Mouse (Mus musculus): Measurements from ENCODE around the gene Exosc5. TPM values are rescaled to one million over a fixed set of nuclear protein-coding genes. Genes with fewer than 3 reads are reported as not detected.
A peak's percentile ranks its signal among the peaks of the same experiment; 100 is the strongest.

Exosc5 gene
- polyA plus RNA-seq, 1 experiment from 2014 or later: 62.3 TPM

DNA sequence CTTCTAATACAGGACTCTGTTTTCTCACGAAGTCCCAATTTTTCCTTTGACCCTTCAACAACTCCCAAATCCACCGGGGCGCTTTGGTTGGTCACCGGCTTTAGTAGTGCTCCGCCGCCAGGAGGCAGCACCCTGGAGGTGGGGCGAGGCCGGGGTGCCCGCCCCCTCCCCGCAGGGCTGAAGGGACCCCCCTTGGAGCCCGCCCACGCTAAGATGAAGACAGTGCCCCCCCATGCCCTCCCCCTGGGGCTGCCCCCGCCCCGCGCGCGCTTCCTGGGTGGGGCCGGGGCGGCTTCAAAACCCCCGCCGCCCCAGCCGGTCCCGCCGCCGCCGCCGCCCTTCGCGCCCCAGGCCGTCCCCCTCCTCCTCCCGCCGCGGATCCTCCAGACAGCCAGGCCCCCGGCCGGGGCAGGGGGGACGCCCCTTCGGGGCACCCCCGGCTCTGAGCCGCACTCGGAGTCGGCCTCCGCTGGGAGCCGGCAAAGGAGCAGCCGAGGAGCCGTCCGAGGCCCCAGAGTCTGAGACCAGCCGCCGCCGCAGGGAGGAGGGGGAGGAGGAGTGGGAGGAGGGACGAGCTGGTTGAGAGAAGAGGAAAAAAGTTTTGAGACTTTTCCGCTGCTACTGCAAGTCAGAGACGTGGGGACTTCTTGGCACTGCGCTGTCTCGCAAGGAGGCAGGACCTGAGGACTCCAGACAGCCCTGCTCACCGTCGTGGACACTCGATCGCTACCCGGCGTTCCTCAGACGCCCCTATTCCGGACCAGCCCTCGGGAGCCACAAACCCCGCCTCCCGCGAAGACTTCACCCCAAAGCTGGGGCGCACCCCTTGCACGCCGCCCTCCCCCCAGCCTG, 27.9 kb downstream of the Exosc5 start, which contains the start of gene Tgfb1:
Tgfb1 (plus strand) TSS at position 323 of the 852 bp plus-strand sequence.
- DNase-seq (ENCODE audit: low spot score): peak; percentile 77

GRCm38 (mm10) chr7:25687811-25688401, 28.9 kb downstream of the Exosc5 start:
- DNase-seq (ENCODE audit: low spot score) (no peak), ATAC-seq (ENCODE audit: low read depth) (no peak; the same call in 1 of the 2 replicates)
- no peaks in the 10 kb centered on the region for H3K36me3 ChIP-seq (ENCODE audit: control insufficient read depth, insufficient read depth, low read length)
- WGBS: under 1% methylated on average over 39 of the region's 47 CpGs
- no peaks in the 10 kb centered on the region for H3K9me3 ChIP-seq (ENCODE audit: control insufficient read depth, low read length)
- peak overlapping the region; percentile 76 for H3K9ac ChIP-seq (ENCODE audit: low read depth, low read length)
- peaks cover 23% of the 10 kb centered on the region; the same call in 1 of the 2 replicates for H3K4me1 ChIP-seq (ENCODE audit: control insufficient read depth, insufficient read depth, low read length)
- H3K27me3 ChIP-seq (replicated peaks; ENCODE audit: control insufficient read depth, insufficient read depth, low read length): peaks cover 46% of the 10 kb centered on the region
- no peak overlapping the region; the same call in 1 of the 2 replicates for H3K27ac ChIP-seq (replicated peaks; ENCODE audit: low read depth, low read length)
- peak overlapping the region; percentile 90 for H3K4me2 ChIP-seq (ENCODE audit: low read depth, low read length)
- peak overlapping the region; percentile 73 for H3K4me3 ChIP-seq (ENCODE audit: low read depth, low read length)

More for the DNA sequence above, 27.9 kb downstream of the Exosc5 start, which contains the start of gene Tgfb1:
- Histone ChIP-seq H3K27ac (replicated peaks; ENCODE audit: low read depth, low read length) (peak within 1 kb of the TSS; percentile 65), H3K36me3 (ENCODE audit: control insufficient read depth, insufficient read depth, low read length) (no peaks in the 10 kb centered on the region), H3K9ac (ENCODE audit: low read depth, low read length) (peak within 1 kb of the TSS; percentile 76), H3K4me1 (ENCODE audit: control insufficient read depth, insufficient read depth, low read length) (peaks cover 23% of the 10 kb centered on the region; the same call in 1 of the 2 replicates), H3K27me3 (replicated peaks; ENCODE audit: control insufficient read depth, insufficient read depth, low read length) (peaks cover 46% of the 10 kb centered on the region), H3K4me3 (ENCODE audit: low read depth, low read length) (peak within 1 kb of the TSS; percentile 73), H3K4me2 (ENCODE audit: low read depth, low read length) (peak within 1 kb of the TSS; percentile 90), H3K9me3 (ENCODE audit: control insufficient read depth, low read length) (no peaks in the 10 kb centered on the region)
- peak; percentile 37 for ATAC-seq (ENCODE audit: low read depth)
- under 1% methylated on average over 27 of the region's 69 CpGs for WGBS

GRCm38 (mm10) chr7:25688810-25689586, 30.0 kb downstream of the Exosc5 start:
- ATAC-seq (ENCODE audit: low read depth) (peak; percentile 32; the same call in 1 of the 2 replicates), DNase-seq (ENCODE audit: low spot score) (peak; percentile 77)
- peaks cover 23% of the 10 kb centered on the region; the same call in 1 of the 2 replicates for H3K4me1 ChIP-seq (ENCODE audit: control insufficient read depth, insufficient read depth, low read length)
- H3K36me3 ChIP-seq (ENCODE audit: control insufficient read depth, insufficient read depth, low read length): no peaks in the 10 kb centered on the region
- peak overlapping the region; percentile 73 for H3K4me3 ChIP-seq (ENCODE audit: low read depth, low read length)
- WGBS: under 1% methylated on average over 39 of the region's 52 CpGs
- H3K9me3 ChIP-seq (ENCODE audit: control insufficient read depth, low read length): 0 out of 2 replicates have a peak, but pooled peaks cover 3% of the 10 kb centered on the region
- 0 out of 2 replicates have a peak overlapping the region, but pooled peaks have one; percentile 6 for H3K27ac ChIP-seq (replicated peaks; ENCODE audit: low read depth, low read length)
- H3K27me3 ChIP-seq (replicated peaks; ENCODE audit: control insufficient read depth, insufficient read depth, low read length): peaks cover 46% of the 10 kb centered on the region
- H3K4me2 ChIP-seq (ENCODE audit: low read depth, low read length): peak overlapping the region; percentile 90
- peak overlapping the region; percentile 76 for H3K9ac ChIP-seq (ENCODE audit: low read depth, low read length)

- Histone ChIP-seq H3K9ac (ENCODE audit: low read depth, low read length) (peak overlapping the region; percentile 76; the same call in 1 of the 2 replicates), H3K4me2 (ENCODE audit: low read depth, low read length) (peak overlapping the region; percentile 90), H3K27ac (replicated peaks; ENCODE audit: low read depth, low read length) (no peak overlapping the region), H3K9me3 (ENCODE audit: control insufficient read depth, low read length) (0 out of 2 replicates have a peak, but pooled peaks cover 3% of the 10 kb centered on the region), H3K27me3 (replicated peaks; ENCODE audit: control insufficient read depth, insufficient read depth, low read length) (peaks cover 46% of the 10 kb centered on the region), H3K36me3 (ENCODE audit: control insufficient read depth, insufficient read depth, low read length) (no peaks in the 10 kb centered on the region), H3K4me1 (ENCODE audit: control insufficient read depth, insufficient read depth, low read length) (peaks cover 23% of the 10 kb centered on the region; the same call in 1 of the 2 replicates), H3K4me3 (ENCODE audit: low read depth, low read length) (peak overlapping the region; percentile 73)
- DNase-seq (ENCODE audit: low spot score): no peak
- no peak for ATAC-seq (ENCODE audit: low read depth)
- 11% methylated on average over 12 of the region's 12 CpGs for WGBS
Measured at GRCm38 (mm10) chr7:25689603-25690021, 30.6 kb downstream of the Exosc5 start.

GRCm38 (mm10) chr7:25690051-25690450, 31.1 kb downstream of the Exosc5 start:
- no peak overlapping the region for H3K9ac ChIP-seq (ENCODE audit: low read depth, low read length)
- no peak overlapping the region for H3K27ac ChIP-seq (replicated peaks; ENCODE audit: low read depth, low read length)
- H3K4me1 ChIP-seq (ENCODE audit: control insufficient read depth, insufficient read depth, low read length): peaks cover 23% of the 10 kb centered on the region; the same call in 1 of the 2 replicates
- H3K4me3 ChIP-seq (ENCODE audit: low read depth, low read length): peak overlapping the region; percentile 73; the same call in 1 of the 2 replicates
- H3K27me3 ChIP-seq (replicated peaks; ENCODE audit: control insufficient read depth, insufficient read depth, low read length): peaks cover 46% of the 10 kb centered on the region
- H3K4me2 ChIP-seq (ENCODE audit: low read depth, low read length): peak overlapping the region; percentile 90
- ATAC-seq (ENCODE audit: low read depth): no peak
- H3K9me3 ChIP-seq (ENCODE audit: control insufficient read depth, low read length): 0 out of 2 replicates have a peak, but pooled peaks cover 3% of the 10 kb centered on the region
- WGBS: 32% methylated on average over 5 of the region's 5 CpGs
- no peaks in the 10 kb centered on the region for H3K36me3 ChIP-seq (ENCODE audit: control insufficient read depth, insufficient read depth, low read length)
- DNase-seq (ENCODE audit: low spot score): no peak

- ATAC-seq (ENCODE audit: low read depth) (no peak), DNase-seq (ENCODE audit: low spot score) (no peak)
- peaks cover 13% of the 10 kb centered on the region for H3K27me3 ChIP-seq (replicated peaks; ENCODE audit: control insufficient read depth, insufficient read depth, low read length)
- H3K4me3 ChIP-seq (ENCODE audit: low read depth, low read length): no peak overlapping the region
- H3K36me3 ChIP-seq (ENCODE audit: control insufficient read depth, insufficient read depth, low read length): no peaks in the 10 kb centered on the region
- peaks cover 5% of the 10 kb centered on the region; the same call in 1 of the 2 replicates for H3K4me1 ChIP-seq (ENCODE audit: control insufficient read depth, insufficient read depth, low read length)
- WGBS: 62% methylated on average over 8 of the region's 8 CpGs
- no peak overlapping the region for H3K27ac ChIP-seq (replicated peaks; ENCODE audit: low read depth, low read length)
- no peak overlapping the region for H3K9ac ChIP-seq (ENCODE audit: low read depth, low read length)
- H3K4me2 ChIP-seq (ENCODE audit: low read depth, low read length): no peak overlapping the region
- 0 out of 2 replicates have a peak, but pooled peaks cover 3% of the 10 kb centered on the region for H3K9me3 ChIP-seq (ENCODE audit: control insufficient read depth, low read length)
Measured at GRCm38 (mm10) chr7:25694104-25694503, 35.1 kb downstream of the Exosc5 start.

GRCm38 (mm10) chr7:25699851-25700250, 40.9 kb downstream of the Exosc5 start:
- Histone ChIP-seq H3K27me3 (replicated peaks; ENCODE audit: control insufficient read depth, insufficient read depth, low read length) (0 out of 2 replicates have a peak, but pooled peaks cover 5% of the 10 kb centered on the region), H3K27ac (replicated peaks; ENCODE audit: low read depth, low read length) (no peak overlapping the region), H3K4me3 (ENCODE audit: low read depth, low read length) (no peak overlapping the region), H3K9me3 (ENCODE audit: control insufficient read depth, low read length) (peaks cover 5% of the 10 kb centered on the region; the same call in 1 of the 2 replicates), H3K4me1 (ENCODE audit: control insufficient read depth, insufficient read depth, low read length) (0 out of 2 replicates have a peak, but pooled peaks cover 3% of the 10 kb centered on the region), H3K36me3 (ENCODE audit: control insufficient read depth, insufficient read depth, low read length) (0 out of 2 replicates have a peak, but pooled peaks cover 11% of the 10 kb centered on the region), H3K4me2 (ENCODE audit: low read depth, low read length) (no peak overlapping the region), H3K9ac (ENCODE audit: low read depth, low read length) (no peak overlapping the region)
- WGBS: 51% methylated on average over 13 of the region's 13 CpGs
- no peak for ATAC-seq (ENCODE audit: low read depth)
- DNase-seq (ENCODE audit: low spot score): no peak
